Mouse (Mus musculus) forebrain, embryonic 15.5 days (tissue): ENCODE measurements around the gene Fbxo39. TPM values are rescaled to one million over a fixed set of nuclear protein-coding genes. Genes with fewer than 3 reads are reported as not detected.

Source experiments
- polyA plus RNA-seq: library from polyadenylated mRNA; unstranded; fragments of >200 nt; fragmentation: Nextera tagmentation; extraction: Ambion mirVana; gene quantifications from 2 replicates; pipeline ENCODE4 v1.2.1, GENCODE M21; 2015

The Fbxo39 gene
- polyA plus RNA-seq, 1 experiment from 2014 or later = not detected

Other genes starting within 250 kb of the Fbxo39 start
- 1.4 and 1.8 TPM in 2 replicates for gene Pitpnm3, start 178.7 kb upstream of the Fbxo39 start, polyA plus RNA-seq
- gene Gm43951, start 107.6 kb upstream of the Fbxo39 start, polyA plus RNA-seq = 1.4 TPM in 2 replicates
- gene 4933427D14Rik, start 107.0 kb upstream of the Fbxo39 start, polyA plus RNA-seq = 22.8 and 23.5 TPM in 2 replicates
- 132 and 138 TPM in 2 replicates for gene Txndc17, start 106.9 kb upstream of the Fbxo39 start, polyA plus RNA-seq
- gene Med31, start 98.9 kb upstream of the Fbxo39 start, polyA plus RNA-seq = 59.1 and 60.1 TPM in 2 replicates
- gene Slc13a5, start 47.2 kb upstream of the Fbxo39 start, polyA plus RNA-seq = 0.20 and 0.65 TPM in 2 replicates
- gene Xaf1, start 12.8 kb upstream of the Fbxo39 start, polyA plus RNA-seq = 0.80 and 1.9 TPM in 2 replicates
- gene Tekt1, start 48.0 kb downstream of the Fbxo39 start, polyA plus RNA-seq = 6.2 and 10.9 TPM in 2 replicates
- gene Smtnl2, start 97.3 kb downstream of the Fbxo39 start, polyA plus RNA-seq = 5.3 and 5.4 TPM in 2 replicates
- not detected in 2 replicates for gene Ggt6, start 121.1 kb downstream of the Fbxo39 start, polyA plus RNA-seq
- gene Mybbp1a, start 126.9 kb downstream of the Fbxo39 start, polyA plus RNA-seq = 90.0 and 97.2 TPM in 2 replicates
- gene Spns2, start 175.5 kb downstream of the Fbxo39 start, polyA plus RNA-seq = 8.7 and 9.1 TPM in 2 replicates
- 0.08 TPM in 2 replicates for gene Spns3, start 236.1 kb downstream of the Fbxo39 start, polyA plus RNA-seq